Mouse (Mus musculus) cortical plate, adult 2 months (tissue): ENCODE results near the gene R3hcc1l.

Experiments
- CTCF ChIP-seq: fragments of 200-500 bp; IDR thresholded peaks from 2 replicates; pipeline ENCODE4 v1.5.1; 2011; ENCODE audit warnings: mild to moderate bottlenecking, control low read depth, low read length; ENCODE audit not compliant: insufficient read depth; ENCODE audit errors: extremely low read depth
- POLR2A ChIP-seq: fragments of 200-500 bp; IDR thresholded peaks from 2 replicates; pipeline ENCODE4 v1.6.1; 2011; ENCODE audit warnings: mild to moderate bottlenecking, low read length, control low read depth; ENCODE audit not compliant: insufficient read depth; ENCODE audit errors: extremely low read depth

DNA sequence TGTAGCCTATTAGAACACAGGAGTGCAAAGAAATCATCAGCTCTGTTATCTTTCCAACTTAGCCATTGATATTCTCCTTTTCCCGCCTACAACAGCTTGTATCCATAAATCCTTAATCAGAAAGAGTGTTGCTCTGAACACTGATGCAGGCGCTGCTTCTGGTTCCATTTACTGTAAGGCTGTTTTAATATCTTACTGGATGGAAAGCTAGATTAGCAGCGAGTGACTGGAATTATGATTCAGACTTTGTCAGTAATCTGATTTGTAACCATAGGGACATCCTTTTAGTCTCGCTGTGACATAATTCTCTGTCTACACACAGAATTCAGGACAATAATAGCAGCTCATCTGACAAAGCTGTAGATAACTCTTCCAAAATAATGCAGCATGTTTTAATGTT, 52.7 kb downstream of the R3hcc1l start:
- TF ChIP-seq POLR2A (no peak), CTCF (no peak)
